Mouse (Mus musculus): ENCODE results near the gene Clmn.

The Clmn gene

GRCm38 (mm10) chr12:104876053-104876452 lies 11.2 kb upstream of the Clmn start:
- no peak for DNase-seq

- DNase-seq, result no peak
Measured at GRCm38 (mm10) chr12:104871987-104872386, 7.1 kb upstream of the Clmn start.

DNA sequence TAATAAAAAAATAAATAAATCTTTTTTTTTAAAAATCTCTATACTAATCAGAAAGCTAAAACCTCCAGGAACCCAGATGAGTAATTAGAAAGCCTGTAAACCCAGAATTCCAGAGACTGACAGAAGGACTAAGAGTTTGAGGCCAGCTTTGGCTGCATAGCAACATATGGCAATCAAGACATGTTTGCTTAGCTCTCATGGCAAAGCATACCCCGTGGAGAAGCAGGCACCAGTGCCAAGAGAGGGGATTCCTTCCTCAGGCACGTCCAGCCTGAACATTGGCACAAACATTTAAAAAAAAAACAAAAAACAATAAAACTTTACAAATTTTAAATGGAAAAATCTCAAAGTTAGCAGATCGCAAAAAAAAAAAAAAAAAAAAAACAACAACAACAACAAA lies 4.9 kb upstream of the Clmn start:
- DNase-seq, result no peak

GRCm38 (mm10) chr12:104868430-104868829 lies 3.6 kb upstream of the Clmn start:
- DNase-seq, result no peak

GRCm38 (mm10) chr12:104867851-104868250 lies 3.0 kb upstream of the Clmn start:
- DNase-seq, result no peak

DNA sequence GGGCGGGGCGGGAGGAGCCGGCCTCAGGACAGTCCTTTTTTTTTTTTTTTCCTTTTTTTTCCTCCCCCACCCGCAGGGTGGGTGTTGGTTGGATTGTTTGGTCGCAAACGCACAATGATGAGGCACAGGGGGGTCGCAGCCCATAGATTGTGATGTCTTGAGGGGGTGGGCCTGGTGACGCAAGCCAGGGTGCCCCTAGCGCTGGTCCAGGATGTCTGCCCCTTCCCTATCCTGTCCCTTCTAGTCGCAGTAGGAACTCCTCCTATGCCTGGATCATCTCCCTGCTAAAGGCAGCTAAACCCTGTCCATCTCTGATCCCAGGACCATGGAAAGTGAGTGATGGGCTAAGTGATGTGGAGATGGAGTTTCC lies 275 bp upstream of the Clmn start:
- peak; percentile 95 for DNase-seq

GRCm38 (mm10) chr12:104863653-104864052 lies 1.2 kb downstream of the Clmn start:
- no peak for DNase-seq

DNA sequence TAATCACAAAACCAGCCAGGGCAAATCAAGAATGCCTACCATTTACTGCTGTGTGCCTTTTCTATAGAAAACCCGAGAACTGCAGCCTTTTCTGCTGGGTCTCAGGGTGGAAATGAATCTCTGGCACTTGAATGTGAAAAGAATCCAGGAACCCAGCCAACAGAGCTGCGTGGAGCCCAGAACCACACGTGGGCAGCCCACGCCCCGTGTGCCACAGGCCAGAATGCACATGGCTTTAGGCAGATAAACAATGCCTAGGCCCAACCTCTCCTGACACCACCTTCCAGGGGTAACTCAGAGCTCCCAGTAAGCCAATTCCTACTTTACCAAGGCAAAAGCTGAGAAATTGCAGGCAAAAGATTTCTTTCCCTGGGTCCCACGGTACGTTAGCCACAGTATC lies 5.7 kb downstream of the Clmn start:
- DNase-seq, result no peak

DNA sequence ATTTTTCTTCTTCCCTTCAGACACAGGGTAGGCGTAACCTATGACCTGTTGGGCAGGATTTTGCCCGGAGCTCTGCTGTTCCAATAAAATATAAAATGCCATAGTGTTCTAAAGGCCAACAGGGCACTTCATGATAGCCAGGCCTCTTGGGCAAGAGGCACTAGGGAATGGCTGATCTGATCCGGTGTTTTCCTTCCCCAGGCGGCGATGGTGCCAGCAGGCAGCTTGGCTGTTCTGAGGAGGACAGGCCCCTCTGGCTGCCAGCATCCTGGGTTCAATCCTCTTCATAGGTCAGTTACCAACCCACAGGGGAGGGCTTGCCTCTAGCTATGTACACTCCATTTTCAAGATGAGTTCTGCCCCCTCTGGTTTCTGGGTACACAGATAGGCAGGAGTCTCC lies 6.1 kb downstream of the Clmn start:
- no peak for DNase-seq

GRCm38 (mm10) chr12:104857614-104858013 lies 7.3 kb downstream of the Clmn start:
- DNase-seq, result no peak

DNA sequence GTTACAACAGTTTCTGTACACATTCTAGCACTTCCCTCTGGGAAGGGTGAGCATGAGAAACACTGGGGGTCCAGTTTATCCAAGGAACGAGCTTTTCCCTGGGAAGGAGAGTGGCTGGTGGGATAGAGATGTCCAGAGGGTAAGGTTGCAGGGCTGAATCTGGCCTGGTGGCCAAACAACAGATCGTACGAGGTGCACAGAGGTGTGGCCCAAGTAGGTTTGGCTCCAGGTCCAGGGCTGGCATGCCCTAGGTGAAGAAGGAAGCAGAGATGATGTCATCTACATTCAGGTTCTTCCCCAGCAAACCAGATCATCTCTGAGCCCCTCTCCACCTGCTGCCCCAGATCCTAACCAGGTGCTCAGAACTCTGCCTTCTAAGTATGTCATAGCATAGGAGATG lies 8.3 kb downstream of the Clmn start:
- DNase-seq, result no peak

- DNase-seq, result no peak
Measured at GRCm38 (mm10) chr12:104855548-104855947, 9.3 kb downstream of the Clmn start.

DNA sequence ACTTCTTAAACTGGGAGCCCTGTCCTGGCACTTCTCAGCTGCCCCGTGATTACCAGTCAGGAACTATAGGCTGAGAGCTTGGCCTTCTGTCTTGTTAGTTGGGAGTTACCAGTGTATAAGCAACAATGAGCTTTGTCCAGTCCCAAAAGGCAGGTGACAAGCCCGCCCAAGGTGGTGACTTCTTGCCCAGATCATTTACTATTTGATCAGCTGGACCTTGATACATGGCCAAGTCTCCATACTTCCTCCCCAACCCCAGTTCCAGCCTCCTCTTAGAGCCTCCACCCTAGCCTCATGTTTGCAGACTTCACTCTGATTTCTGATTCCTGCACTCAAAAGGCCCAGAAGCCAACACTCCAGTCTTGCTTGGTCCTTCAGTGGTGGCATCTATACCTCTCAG lies 10.1 kb downstream of the Clmn start:
- no peak for DNase-seq

GRCm38 (mm10) chr12:104853374-104853773 lies 11.5 kb downstream of the Clmn start:
- no peak for DNase-seq

DNA sequence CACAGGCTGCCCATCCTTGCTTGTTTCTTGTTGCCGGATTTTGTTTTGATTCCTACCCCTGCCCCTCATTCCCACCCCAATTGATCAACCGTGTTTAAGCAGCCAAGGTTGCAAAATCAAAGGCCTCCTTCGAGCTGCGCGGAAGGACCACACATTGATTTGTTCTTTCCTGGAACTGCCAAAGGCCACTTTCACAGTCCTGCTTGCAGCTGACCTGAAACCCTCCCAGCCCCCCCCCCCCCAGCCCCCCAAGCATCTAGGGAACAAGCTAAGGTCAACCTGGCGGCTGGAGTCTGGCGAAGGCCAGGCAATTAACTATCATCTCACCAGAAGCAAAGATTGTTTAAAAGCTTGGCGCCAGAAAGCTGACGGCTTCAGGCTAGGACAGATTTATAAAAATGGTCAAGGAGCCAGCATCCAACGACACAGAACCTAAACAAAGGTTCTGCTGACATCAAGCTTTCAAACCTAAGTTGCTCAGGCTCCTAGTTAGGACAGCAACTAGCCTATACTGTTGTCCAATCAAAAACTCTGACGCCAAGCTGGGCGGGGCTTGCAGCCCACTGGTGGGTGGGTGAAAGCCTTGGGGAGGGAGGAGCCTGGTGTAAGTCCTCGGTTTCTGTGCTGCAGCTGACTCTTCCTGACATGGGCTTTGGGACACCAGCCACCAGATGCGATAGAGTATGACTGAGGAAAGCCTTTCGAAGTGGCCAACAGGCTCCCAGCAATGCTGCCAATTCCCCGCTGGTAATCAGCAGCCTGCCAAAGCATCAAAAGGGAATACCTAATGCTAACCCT lies 13.0 kb downstream of the Clmn start:
- peak; percentile 96 for DNase-seq

- DNase-seq, result peak; percentile 90
Measured at GRCm38 (mm10) chr12:104850119-104850518, 14.8 kb downstream of the Clmn start.

DNA sequence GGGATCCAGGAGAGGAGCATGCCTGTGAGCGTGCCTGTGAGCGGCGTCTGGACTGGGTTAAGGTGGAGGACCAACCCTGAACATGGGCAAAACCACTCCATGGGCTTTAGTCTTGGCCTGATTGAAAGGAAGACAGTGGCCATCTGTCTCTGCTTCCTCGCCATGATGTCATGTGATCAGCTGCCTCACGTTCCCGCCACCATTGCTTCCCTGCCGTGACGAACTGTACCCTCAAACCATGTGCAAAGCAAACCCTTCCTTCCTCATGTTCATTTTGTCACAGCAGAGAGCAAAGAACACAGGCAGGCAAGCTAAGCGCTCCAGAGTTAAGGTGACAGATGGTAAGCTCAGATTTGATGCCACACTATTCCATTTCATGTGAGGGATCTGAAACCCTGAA lies 16.2 kb downstream of the Clmn start:
- peak; percentile 89 for DNase-seq

DNA sequence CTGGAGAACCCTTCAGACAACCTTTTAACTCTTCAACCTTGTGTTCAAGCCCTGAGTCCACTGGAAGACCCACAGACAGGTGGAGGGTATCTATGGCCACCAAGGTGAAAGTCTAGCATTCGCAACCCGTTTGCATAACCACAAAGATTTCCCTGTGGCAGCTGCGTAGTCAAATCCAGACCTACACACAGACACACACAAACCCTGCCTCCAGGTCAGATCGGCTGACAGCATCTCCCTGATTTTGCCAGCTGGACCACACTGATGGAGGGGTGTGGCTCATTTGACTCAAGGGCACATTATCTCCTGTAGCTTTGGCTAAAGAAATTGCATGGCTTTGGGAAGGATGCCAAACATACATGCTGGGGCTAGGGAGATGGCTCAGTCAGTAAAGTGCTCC lies 17.6 kb downstream of the Clmn start:
- no peak for DNase-seq

DNA sequence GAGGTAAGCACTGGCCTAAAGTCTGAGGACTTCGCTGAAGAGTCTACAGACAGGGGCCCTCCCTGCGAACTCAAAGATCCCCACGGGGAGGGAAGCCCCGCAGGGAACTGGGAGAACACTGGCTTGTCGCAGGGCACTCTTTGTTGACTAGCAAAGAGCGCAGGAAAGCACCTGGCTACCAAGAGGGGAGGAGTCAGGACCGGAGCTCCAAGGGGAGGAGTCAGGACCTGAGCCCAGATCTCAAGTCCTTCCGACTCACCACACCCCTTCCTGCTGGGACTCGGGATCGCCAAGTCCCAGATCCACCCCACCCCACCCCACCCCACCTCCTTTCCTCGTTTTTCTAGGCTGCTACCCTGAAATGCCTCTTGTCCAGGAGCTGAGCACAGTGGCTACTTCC lies 19.2 kb downstream of the Clmn start:
- DNase-seq, result peak; percentile 96

GRCm38 (mm10) chr12:104844989-104845388 lies 19.9 kb downstream of the Clmn start:
- DNase-seq, result no peak

DNA sequence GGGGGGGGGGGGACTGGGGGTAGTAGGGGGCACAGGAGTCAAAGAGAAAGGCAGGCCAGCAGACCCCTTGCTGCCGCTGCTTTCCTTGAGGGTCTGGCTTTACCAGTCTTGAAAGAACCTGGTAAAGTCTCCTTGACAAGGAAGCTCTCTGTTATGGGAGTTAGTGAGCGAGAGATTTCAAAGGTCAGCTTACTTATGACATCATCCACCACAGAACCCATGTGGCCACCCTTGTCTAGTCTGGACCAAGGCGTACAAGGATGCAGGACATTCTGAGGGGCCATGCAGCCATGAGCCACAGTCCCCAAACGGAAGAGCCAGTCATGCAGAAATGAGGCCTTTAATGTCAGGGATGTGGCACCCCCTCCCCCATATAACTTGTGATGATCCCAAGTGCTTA lies 20.6 kb downstream of the Clmn start:
- no peak for DNase-seq

GRCm38 (mm10) chr12:104841256-104841655 lies 23.6 kb downstream of the Clmn start:
- DNase-seq, result no peak

GRCm38 (mm10) chr12:104838987-104839386 lies 25.9 kb downstream of the Clmn start:
- DNase-seq, result no peak

GRCm38 (mm10) chr12:104838462-104838861 lies 26.4 kb downstream of the Clmn start:
- DNase-seq, result no peak

DNA sequence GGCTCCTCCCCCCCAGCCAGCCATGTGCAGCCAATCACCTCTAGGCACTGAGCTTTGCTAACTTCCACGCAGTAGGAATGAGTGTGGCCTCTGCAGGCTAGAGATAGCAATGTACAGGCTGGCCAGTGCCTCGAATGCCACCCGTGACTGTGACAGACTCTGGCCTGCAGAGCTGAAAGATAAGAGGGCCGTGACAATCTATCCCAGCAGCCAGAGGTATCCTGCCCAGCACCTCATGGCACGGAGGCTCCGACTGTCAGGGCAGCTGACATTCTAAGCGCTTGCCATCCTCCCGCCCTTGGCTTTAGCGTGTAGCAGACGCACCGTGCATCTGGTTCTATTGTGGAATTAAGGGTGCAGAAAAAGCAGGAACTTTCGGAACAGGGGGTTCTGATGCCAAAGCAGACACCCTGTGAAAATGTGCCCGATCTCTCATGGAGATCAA lies 26.9 kb downstream of the Clmn start:
- peak; percentile 92 for DNase-seq
